Mouse (Mus musculus) olfactory bulb, adult 2 months (tissue): ENCODE results near the gene Ghrl.

Source experiments
- CTCF ChIP-seq: fragments of 200-500 bp; IDR thresholded peaks from 2 replicates; pipeline ENCODE4 v1.5.1; 2012; ENCODE audit warnings: low read depth, mild to moderate bottlenecking, low read length, moderate library complexity; ENCODE audit not compliant: insufficient read depth
- POLR2A ChIP-seq: fragments of 200-500 bp; IDR thresholded peaks from 2 replicates; pipeline ENCODE4 v1.6.1; 2012; ENCODE audit warnings: mild to moderate bottlenecking, low read depth, low read length, moderate library complexity; ENCODE audit not compliant: insufficient read depth

DNA sequence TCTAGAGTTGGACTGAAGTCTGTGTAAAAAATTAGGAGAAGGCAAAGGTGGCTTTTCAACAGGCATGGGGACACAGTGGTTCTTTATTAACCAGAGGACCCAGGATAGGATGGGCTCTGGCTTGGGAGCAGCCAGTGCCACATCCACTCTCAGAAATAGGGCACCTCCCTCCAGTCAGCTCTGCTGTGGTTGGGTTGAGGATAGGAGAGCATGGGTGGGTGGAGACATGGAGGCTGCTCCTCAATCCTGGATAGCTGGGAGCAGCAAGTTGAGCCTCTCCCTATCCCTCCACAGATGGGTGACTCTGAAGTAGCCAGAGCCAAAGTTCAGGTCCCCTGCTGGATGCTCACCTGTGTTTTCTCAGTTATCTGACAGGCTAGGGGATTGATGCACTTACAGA, 25.4 kb upstream of the Ghrl start:
- no peak for TF ChIP-seq CTCF
- TF ChIP-seq POLR2A, result no peak
